Mouse (Mus musculus) lung, postnatal 25 days (tissue): ENCODE measurements around the gene Palm3.
A peak's percentile ranks its signal among the peaks of the same experiment; 100 is the strongest.
"Not testable (repeated sequence)": the region's sequence is repeated elsewhere in the genome, so short reads cannot be mapped to it uniquely, and the experiment has no call there.

Source experiments
- DNase-seq: peaks from one replicate; pipeline ENCODE4 v3.0.0; 2022; ENCODE audit warnings: low spot score

Gene Palm3

DNA sequence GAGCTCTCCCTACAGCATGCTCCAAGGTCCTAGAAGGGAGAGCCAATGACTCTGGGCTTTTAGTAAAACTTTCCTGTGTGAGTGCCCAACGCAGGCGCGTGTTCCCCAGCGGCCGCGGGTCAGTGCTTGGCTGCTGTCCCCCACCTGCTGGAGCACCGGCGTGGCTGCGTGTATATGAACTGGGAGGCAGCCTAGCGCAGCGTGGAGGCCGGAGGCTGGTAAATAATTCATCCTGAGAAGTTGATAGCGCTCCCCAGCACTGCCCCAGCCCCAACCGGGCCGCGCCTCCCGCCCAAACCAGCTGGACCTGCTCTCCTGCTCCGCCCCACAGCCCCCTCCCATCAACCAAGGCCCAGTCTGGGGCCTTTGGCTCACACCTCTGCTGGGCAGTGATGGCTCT is at the start of gene Palm3:
TSS of gene Palm3 (plus strand) at position 376 of the 400 bp plus-strand sequence.
- no peak for DNase-seq

DNA sequence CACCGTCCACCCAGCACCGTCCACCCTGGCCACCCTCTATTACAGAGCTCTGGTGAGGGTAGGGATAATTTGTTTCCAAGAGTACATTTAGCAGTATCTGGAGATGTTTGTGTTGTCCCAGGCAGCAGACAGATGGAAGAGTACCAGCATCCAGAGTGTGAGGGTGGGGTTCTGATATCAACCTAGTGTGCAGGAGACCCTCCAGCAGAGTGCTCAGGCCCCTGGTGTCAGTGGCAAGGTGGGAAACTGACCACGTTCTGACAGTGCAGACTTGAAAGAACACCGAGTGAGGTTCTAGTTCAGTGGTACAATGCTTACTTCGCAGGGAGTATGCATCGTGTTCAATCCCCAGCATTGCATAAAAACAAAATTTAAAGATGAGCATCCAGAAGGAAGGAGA is 49.6 kb upstream of the Palm3 start:
- DNase-seq = no peak

- peak; percentile 99 for DNase-seq
These were observed 48.8 kb upstream of the Palm3 start, which contains the start of gene Prkaca for GRCm38 (mm10) chr8:83972150-83973120. Gene Prkaca, plus strand, starts transcription at chr8:83972993.

GRCm38 (mm10) chr8:83973161-83974031 is 47.9 kb upstream of the Palm3 start:
- DNase-seq = no peak

GRCm38 (mm10) chr8:83974521-83974920 is 46.8 kb upstream of the Palm3 start:
- DNase-seq = peak; percentile 59

DNA sequence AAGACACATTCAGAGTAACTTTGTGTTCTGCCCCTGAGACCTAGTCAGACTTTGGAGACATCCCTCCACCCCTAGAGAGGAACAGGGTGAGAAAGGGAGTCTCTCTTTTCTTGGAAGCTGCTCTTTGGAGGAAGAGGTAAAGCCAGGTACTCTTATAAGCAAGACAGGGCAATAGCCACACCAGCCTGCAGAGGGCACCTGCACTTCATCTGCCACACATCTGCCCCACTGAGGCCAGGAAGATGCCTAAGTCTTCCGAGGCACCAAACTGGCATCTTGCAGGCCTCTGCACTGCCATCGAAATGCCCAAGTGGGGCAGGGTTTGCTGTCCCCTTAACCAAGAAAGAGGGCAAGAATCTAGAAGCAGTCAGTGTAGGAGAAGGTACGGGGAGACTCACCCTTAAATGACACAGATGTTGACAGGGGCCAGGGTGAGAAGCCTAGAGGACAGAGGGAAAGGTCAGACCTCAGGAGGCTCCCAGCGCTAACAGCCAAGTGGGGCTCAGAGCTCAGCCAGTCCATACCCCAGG is 45.1 kb upstream of the Palm3 start:
- DNase-seq = no peak

GRCm38 (mm10) chr8:83976779-83977350 is 44.4 kb upstream of the Palm3 start:
- DNase-seq = no peak

GRCm38 (mm10) chr8:83977646-83978045 is 43.6 kb upstream of the Palm3 start:
- DNase-seq = peak; percentile 50

- DNase-seq = no peak
These were observed 43.1 kb upstream of the Palm3 start for GRCm38 (mm10) chr8:83978200-83978599.

DNA sequence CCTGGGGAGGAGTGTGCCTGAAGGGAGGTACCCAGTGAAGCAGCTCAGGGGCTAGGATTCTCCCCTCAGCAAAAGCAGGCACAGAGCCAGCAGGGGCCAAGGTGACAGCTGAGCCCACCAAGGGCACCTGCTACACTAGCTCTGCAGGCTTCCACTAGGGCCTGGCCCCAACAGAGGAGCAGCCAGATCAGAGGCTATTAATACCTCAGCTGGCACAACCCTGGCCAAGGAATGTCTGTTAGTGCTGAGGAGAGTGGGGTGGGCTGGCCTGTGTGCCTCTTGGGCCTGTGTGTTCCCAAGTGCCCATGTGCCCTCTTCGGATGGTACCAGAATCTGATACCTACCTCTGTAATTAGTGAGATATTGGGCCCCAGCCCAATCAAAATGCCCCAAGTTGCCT is 41.0 kb upstream of the Palm3 start:
- no peak for DNase-seq

DNA sequence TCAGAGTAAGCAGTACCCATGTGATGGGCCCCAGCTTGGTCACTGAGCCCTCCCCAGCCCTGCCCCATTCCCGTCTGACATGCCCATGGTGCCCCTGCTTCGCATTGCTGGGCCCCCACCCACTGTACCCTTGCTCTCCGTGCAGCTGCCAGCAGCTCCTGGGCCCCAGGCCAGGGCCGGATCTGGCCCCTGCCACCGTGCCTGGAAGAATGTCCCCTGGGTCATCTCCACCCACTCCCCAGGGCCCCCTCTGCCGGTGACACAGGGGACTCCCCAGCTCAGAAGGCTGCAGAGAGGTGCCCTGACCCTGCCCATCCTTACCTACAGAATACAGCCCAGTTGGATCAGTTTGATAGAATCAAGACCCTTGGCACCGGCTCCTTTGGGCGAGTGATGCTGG is 40.4 kb upstream of the Palm3 start:
- DNase-seq = no peak

GRCm38 (mm10) chr8:83981533-83981932 is 39.7 kb upstream of the Palm3 start:
- DNase-seq = no peak

- DNase-seq = no peak
These were observed 38.8 kb upstream of the Palm3 start for GRCm38 (mm10) chr8:83982449-83982848.

DNA sequence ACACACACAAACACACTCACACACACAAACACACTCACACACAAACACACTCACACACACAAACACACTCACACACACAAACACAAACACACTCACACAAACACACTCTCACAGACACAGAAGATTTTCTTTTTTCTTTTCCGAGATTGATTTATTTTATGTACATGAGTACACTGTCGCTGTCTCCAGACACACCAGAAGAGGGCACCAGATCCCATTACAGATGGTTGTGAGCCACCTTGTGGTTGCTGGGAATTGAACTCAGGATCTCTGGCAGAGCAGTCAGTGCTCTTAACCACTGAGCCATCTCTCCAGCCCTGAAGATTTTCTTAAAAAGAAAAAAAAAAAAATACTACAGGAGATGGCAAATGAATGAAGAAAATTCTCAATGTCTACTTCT is 38.0 kb upstream of the Palm3 start:
- not testable (repeated sequence) for DNase-seq

DNA sequence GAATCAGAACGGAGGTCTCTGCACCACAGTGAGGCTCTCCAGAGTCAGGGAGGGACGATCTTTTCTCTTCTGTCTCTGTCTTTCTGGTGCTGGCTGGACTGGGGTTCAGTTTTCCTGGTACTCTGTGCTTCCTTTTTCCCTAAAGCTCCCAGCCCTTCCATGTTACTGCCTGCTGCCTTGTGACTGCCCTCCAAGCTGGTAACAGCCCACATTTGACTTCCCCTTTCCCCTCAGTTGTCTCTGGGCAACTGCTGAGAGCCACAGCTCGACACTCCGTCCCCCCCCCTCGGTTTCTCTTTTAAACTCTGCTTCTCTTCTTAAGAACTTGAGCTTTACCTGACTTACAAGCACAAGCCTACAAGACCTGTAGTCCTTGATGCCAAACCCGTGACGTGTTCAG is 32.0 kb upstream of the Palm3 start:
- no peak for DNase-seq

DNA sequence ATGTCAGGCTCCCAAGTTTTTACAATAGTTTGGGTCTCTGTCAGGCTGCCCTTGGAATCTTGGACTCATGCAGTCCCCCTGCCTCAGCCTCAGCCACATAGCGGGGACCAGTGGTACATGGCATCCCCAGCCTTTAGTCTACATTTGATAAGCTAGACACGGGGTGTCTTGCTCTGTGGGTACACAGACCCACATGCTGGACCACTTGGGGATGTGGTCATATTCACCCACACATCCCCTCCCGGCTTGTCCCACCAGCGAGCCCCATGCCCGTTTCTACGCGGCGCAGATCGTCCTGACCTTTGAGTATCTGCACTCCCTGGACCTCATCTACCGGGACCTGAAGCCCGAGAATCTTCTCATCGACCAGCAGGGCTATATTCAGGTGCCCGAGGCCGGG is 31.1 kb upstream of the Palm3 start:
- no peak for DNase-seq

GRCm38 (mm10) chr8:83992488-83992887 is 28.8 kb upstream of the Palm3 start:
- DNase-seq = no peak

DNA sequence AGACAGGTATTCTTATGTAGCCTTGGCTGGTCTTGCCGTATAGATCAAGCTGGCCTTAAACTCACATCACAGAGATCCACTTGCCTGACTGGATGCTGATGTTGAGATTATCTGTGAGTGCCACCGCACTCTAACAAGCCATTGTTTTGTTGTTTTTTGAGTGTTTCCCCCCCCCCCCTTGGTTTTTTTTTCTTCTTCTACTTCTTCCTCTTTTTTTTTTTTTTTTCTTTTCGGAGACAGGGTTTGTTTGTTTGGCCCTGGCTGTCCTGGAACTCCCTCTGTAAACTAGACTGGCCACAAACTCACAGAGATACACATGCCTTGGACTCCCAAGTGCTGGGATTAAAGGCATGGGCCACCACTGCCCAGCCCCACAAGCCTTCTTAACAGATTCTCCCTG is 27.2 kb upstream of the Palm3 start:
- no peak for DNase-seq

- no peak for DNase-seq
These were observed 25.3 kb upstream of the Palm3 start for GRCm38 (mm10) chr8:83995973-83996372.

GRCm38 (mm10) chr8:83996567-83997505 is 24.4 kb upstream of the Palm3 start:
- DNase-seq = peak; percentile 91
